Mouse (Mus musculus): ENCODE results near the gene 1700024P04Rik. TPM values are rescaled to one million over a fixed set of nuclear protein-coding genes. Genes with fewer than 3 reads are reported as not detected.
A peak's percentile ranks its signal among the peaks of the same experiment; 100 is the strongest.

1700024P04Rik gene
- polyA plus RNA-seq (2012; rRNA removed), result not detected in 2 replicates

- no peaks in the 10 kb centered on the region for H3K4me1 ChIP-seq (ENCODE audit: control insufficient read depth, insufficient read depth, low read length)
- no peaks in the 10 kb centered on the region for H3K36me3 ChIP-seq (ENCODE audit: control insufficient read depth, insufficient read depth, low read length)
- TF ChIP-seq CTCF (conservative IDR thresholded peaks at IDR 0.05; ENCODE audit: insufficient read depth, insufficient read length, low read depth, low read length) (no peak), POLR2A (IDR thresholded peaks at IDR 0.05; ENCODE audit: low read depth, low read length) (no peak)
- H3K27me3 ChIP-seq (replicated peaks; ENCODE audit: control insufficient read depth, insufficient read depth, low read length), result no peaks in the 10 kb centered on the region
- no peak within 1 kb of the TSS for H3K27ac ChIP-seq (ENCODE audit: insufficient read depth, low read depth, low read length)
- DNase-seq, result no peak
- 72% methylated on average over 2 of the region's 2 CpGs for WGBS
- no peak within 1 kb of the TSS for H3K4me3 ChIP-seq (ENCODE audit: insufficient read depth, low read depth, low read length)
Measured at GRCm38 (mm10) chr13:98984465-98984864, at the start of gene 1700024P04Rik. Gene 1700024P04Rik, minus strand, starts transcription at chr13:98984565.

DNA sequence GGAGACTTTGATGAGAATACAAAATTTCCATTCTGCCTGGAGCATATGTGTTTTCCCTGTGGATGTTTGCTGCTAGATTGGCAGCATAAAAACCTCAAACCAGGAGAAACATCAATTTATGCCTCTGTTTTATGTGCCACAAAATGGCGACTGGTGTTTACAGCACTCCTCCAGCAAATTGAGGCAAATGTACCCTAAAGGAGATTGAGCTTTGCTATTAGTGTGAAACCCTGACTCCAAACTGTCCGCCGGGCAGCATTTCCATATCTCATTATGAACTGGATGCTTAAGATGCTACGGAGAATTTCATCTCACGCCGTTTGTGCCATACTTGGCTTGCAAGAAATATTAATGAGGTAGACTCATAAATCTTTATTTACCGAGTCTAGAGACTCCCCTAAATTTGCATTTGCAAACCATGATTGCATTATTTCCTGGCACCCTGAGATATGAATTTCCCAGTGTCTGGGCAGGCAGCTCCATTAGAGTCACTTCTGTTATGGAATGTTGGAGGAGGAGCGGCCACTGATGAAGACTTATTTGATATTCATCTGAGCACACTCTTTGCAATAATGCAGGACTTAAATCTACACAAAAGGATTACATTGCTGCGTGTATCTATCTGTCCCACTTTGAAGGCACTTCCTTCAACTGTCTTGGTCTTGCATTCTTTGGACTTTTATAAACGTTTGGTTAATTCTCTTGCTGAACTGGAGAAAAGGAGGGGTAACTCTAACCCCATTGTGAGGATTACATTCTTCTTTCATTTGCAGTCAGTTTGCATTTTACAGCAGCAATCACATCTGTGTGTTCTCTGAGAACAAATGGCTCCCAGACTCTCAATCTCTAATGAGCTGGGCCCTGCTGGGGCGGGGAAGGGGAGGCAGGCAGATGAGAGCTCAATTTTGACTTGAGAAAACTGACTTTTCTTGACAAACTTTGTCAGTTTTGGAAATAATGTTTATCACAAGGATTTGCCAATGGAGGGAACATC is 47.2 kb upstream of the 1700024P04Rik start:
- Histone ChIP-seq H3K4me3 (ENCODE audit: insufficient read depth, low read depth, low read length) (no peak overlapping the region), H3K36me3 (ENCODE audit: control insufficient read depth, insufficient read depth, low read length) (no peaks in the 10 kb centered on the region), H3K27ac (ENCODE audit: insufficient read depth, low read depth, low read length) (no peak overlapping the region), H3K4me1 (ENCODE audit: control insufficient read depth, insufficient read depth, low read length) (peaks cover 4% of the 10 kb centered on the region), H3K27me3 (replicated peaks; ENCODE audit: control insufficient read depth, insufficient read depth, low read length) (no peaks in the 10 kb centered on the region)
- TF ChIP-seq CTCF (conservative IDR thresholded peaks at IDR 0.05; ENCODE audit: insufficient read depth, insufficient read length, low read depth, low read length) (no peak), POLR2A (IDR thresholded peaks at IDR 0.05; ENCODE audit: low read depth, low read length) (no peak)
- 79% methylated on average over 11 of the region's 11 CpGs for WGBS
- DNase-seq, result no peak

- no peak for DNase-seq
- no peak for TF ChIP-seq CTCF (conservative IDR thresholded peaks at IDR 0.05; ENCODE audit: insufficient read depth, insufficient read length, low read depth, low read length)
- TF ChIP-seq POLR2A (IDR thresholded peaks at IDR 0.05; ENCODE audit: low read depth, low read length), result no peak
Measured at GRCm38 (mm10) chr13:99030579-99031200, 46.3 kb upstream of the 1700024P04Rik start.

DNA sequence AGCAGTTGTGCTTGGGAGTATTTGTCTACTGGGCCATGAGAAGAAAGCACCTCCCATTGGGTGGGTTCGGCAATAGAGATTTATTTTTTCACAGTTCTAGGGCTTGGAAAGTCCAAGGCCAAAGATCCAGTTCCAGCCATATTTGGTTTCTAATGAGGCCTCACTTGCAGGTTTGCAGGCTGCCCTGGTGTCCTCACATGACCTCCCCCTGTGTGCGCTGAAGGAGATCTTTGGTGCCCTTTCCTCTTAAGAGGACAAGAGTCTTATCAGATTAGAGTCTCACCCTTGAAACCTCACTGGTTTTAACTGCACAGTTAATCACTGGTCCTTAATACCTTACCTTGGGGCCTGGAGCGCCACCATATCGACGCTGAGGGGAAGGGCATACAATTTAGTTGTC is 40.9 kb upstream of the 1700024P04Rik start:
- DNase-seq, result peak; percentile 54
- 48% methylated on average over 5 of the region's 5 CpGs for WGBS

More at GRCm38 (mm10) chr13:99030579-99031200, 46.3 kb upstream of the 1700024P04Rik start:
- Histone ChIP-seq H3K4me1 (ENCODE audit: control insufficient read depth, insufficient read depth, low read length) (peaks cover 4% of the 10 kb centered on the region), H3K36me3 (ENCODE audit: control insufficient read depth, insufficient read depth, low read length) (no peaks in the 10 kb centered on the region), H3K27me3 (replicated peaks; ENCODE audit: control insufficient read depth, insufficient read depth, low read length) (no peaks in the 10 kb centered on the region), H3K27ac (ENCODE audit: insufficient read depth, low read depth, low read length) (no peak overlapping the region), H3K4me3 (ENCODE audit: insufficient read depth, low read depth, low read length) (no peak overlapping the region)
- WGBS, result 69% methylated on average over 15 of the region's 15 CpGs

DNA sequence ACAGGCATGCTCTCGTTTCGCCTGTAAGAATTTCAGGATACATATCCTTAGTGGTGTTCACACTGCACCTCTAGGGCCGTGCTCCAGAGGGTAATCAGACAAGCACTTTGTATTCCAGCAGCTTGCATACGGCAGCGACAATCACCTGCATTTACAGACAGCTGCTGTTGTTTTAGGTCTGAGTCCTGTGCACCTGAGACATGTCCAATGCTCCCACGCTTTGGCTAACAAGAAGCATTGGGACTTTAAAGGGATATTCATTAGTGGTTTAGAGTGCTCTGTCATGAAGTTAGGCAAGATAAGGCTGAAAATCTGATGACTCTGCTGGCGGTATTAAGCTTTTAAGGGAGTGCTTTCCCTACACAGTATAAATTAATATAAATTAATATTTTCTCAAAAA is 37.7 kb upstream of the 1700024P04Rik start:
- no peak overlapping the region for H3K27ac ChIP-seq (ENCODE audit: insufficient read depth, low read depth, low read length)
- no peak overlapping the region for H3K4me3 ChIP-seq (ENCODE audit: insufficient read depth, low read depth, low read length)
- no peak for TF ChIP-seq CTCF (conservative IDR thresholded peaks at IDR 0.05; ENCODE audit: insufficient read depth, insufficient read length, low read depth, low read length)
- no peak for TF ChIP-seq POLR2A (IDR thresholded peaks at IDR 0.05; ENCODE audit: low read depth, low read length)
- no peaks in the 10 kb centered on the region for H3K27me3 ChIP-seq (replicated peaks; ENCODE audit: control insufficient read depth, insufficient read depth, low read length)
- DNase-seq, result no peak
- H3K36me3 ChIP-seq (ENCODE audit: control insufficient read depth, insufficient read depth, low read length), result no peaks in the 10 kb centered on the region
- H3K4me1 ChIP-seq (ENCODE audit: control insufficient read depth, insufficient read depth, low read length), result 0 out of 2 replicates have a peak, but pooled peaks cover 3% of the 10 kb centered on the region
- WGBS, result 86% methylated on average over 7 of the region's 7 CpGs

More for the DNA sequence above, 40.9 kb upstream of the 1700024P04Rik start:
- H3K4me3 ChIP-seq (ENCODE audit: insufficient read depth, low read depth, low read length), result no peak overlapping the region
- no peak overlapping the region for H3K27ac ChIP-seq (ENCODE audit: insufficient read depth, low read depth, low read length)
- no peaks in the 10 kb centered on the region for H3K27me3 ChIP-seq (replicated peaks; ENCODE audit: control insufficient read depth, insufficient read depth, low read length)
- H3K4me1 ChIP-seq (ENCODE audit: control insufficient read depth, insufficient read depth, low read length), result peaks cover 7% of the 10 kb centered on the region
- no peak for TF ChIP-seq POLR2A (IDR thresholded peaks at IDR 0.05; ENCODE audit: low read depth, low read length)
- TF ChIP-seq CTCF (conservative IDR thresholded peaks at IDR 0.05; ENCODE audit: insufficient read depth, insufficient read length, low read depth, low read length), result no peak; the same call in 1 of the 2 replicates
- H3K36me3 ChIP-seq (ENCODE audit: control insufficient read depth, insufficient read depth, low read length), result no peaks in the 10 kb centered on the region

GRCm38 (mm10) chr13:99021181-99021580 is 36.8 kb upstream of the 1700024P04Rik start:
- 79% methylated on average over 6 of the region's 6 CpGs for WGBS
- no peak overlapping the region for H3K27ac ChIP-seq (ENCODE audit: insufficient read depth, low read depth, low read length)
- H3K4me1 ChIP-seq (ENCODE audit: control insufficient read depth, insufficient read depth, low read length), result 0 out of 2 replicates have a peak, but pooled peaks cover 3% of the 10 kb centered on the region
- H3K4me3 ChIP-seq (ENCODE audit: insufficient read depth, low read depth, low read length), result no peak overlapping the region
- no peaks in the 10 kb centered on the region for H3K36me3 ChIP-seq (ENCODE audit: control insufficient read depth, insufficient read depth, low read length)
- H3K27me3 ChIP-seq (replicated peaks; ENCODE audit: control insufficient read depth, insufficient read depth, low read length), result no peaks in the 10 kb centered on the region
- TF ChIP-seq POLR2A (IDR thresholded peaks at IDR 0.05; ENCODE audit: low read depth, low read length) (no peak), CTCF (conservative IDR thresholded peaks at IDR 0.05; ENCODE audit: insufficient read depth, insufficient read length, low read depth, low read length) (no peak)
- DNase-seq, result no peak

All from kidney, adult 2 months (tissue).